Mouse (Mus musculus): ENCODE measurements around the gene Myo1d. TPM values are rescaled to one million over a fixed set of nuclear protein-coding genes. Genes with fewer than 3 reads are reported as not detected.

Gene Myo1d
- polyA plus RNA-seq, 1 experiment from 2014 or later: 2.9 TPM

GRCm38 (mm10) chr11:80495972-80496371 lies 283.9 kb downstream of the Myo1d start:
- Histone ChIP-seq H3K36me3 (ENCODE audit: control insufficient read depth, insufficient read depth, low read length) (no peaks in the 10 kb centered on the region), H3K4me2 (ENCODE audit: low read length) (no peak overlapping the region), H3K9me3 (replicated peaks; ENCODE audit: control insufficient read depth, low read length, poor library complexity, severe bottlenecking) (no peaks in the 10 kb centered on the region), H3K9ac (ENCODE audit: low read depth, low read length) (no peak overlapping the region), H3K27ac (ENCODE audit: low read length) (no peak overlapping the region), H3K4me3 (ENCODE audit: low read depth, low read length) (no peak overlapping the region), H3K27me3 (ENCODE audit: control insufficient read depth, insufficient read depth, low read depth, low read length) (no peaks in the 10 kb centered on the region), H3K4me1 (ENCODE audit: control insufficient read depth, insufficient read depth, low read length) (peaks cover 25% of the 10 kb centered on the region)
- ATAC-seq: no peak
- 97% methylated on average over 6 of the region's 6 CpGs for WGBS

- Histone ChIP-seq H3K9ac (ENCODE audit: low read depth, low read length) (no peak overlapping the region), H3K4me3 (ENCODE audit: low read depth, low read length) (no peak overlapping the region), H3K27ac (ENCODE audit: low read length) (no peak overlapping the region), H3K36me3 (ENCODE audit: control insufficient read depth, insufficient read depth, low read length) (no peaks in the 10 kb centered on the region), H3K4me1 (ENCODE audit: control insufficient read depth, insufficient read depth, low read length) (peaks cover 22% of the 10 kb centered on the region), H3K27me3 (ENCODE audit: control insufficient read depth, insufficient read depth, low read depth, low read length) (no peaks in the 10 kb centered on the region), H3K9me3 (replicated peaks; ENCODE audit: control insufficient read depth, low read length, poor library complexity, severe bottlenecking) (no peaks in the 10 kb centered on the region), H3K4me2 (ENCODE audit: low read length) (no peak overlapping the region)
- ATAC-seq: no peak
- 39% methylated on average over 9 of the region's 9 CpGs for WGBS
Measured at GRCm38 (mm10) chr11:80494852-80495251, 285.0 kb downstream of the Myo1d start.

DNA sequence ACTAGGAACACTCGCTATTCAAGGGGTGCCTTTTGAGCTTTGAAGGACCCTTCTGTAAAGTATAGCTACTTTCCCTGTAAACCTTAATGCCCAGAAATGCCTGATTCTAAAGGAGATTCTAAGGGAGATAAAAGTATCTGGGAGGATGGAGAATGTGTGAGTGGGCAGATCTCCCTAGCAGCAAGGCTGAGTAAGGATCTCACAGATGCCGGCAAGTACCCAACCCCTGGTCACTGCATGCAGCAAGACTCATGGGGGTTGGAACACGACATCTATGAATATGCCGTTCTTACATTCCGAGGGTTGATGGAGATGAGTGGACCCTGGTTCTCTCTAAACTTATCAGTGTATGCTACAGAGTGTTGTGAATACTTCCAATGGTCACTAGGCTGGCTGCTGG lies 286.6 kb downstream of the Myo1d start:
- no peak for ATAC-seq
- H3K9ac ChIP-seq (ENCODE audit: low read depth, low read length): no peak overlapping the region
- no peaks in the 10 kb centered on the region for H3K36me3 ChIP-seq (ENCODE audit: control insufficient read depth, insufficient read depth, low read length)
- H3K9me3 ChIP-seq (replicated peaks; ENCODE audit: control insufficient read depth, low read length, poor library complexity, severe bottlenecking): no peaks in the 10 kb centered on the region
- no peaks in the 10 kb centered on the region for H3K27me3 ChIP-seq (ENCODE audit: control insufficient read depth, insufficient read depth, low read depth, low read length)
- WGBS: 93% methylated on average over 5 of the region's 5 CpGs
- H3K4me3 ChIP-seq (ENCODE audit: low read depth, low read length): no peak overlapping the region
- no peak overlapping the region for H3K27ac ChIP-seq (ENCODE audit: low read length)
- no peak overlapping the region for H3K4me2 ChIP-seq (ENCODE audit: low read length)
- peaks cover 18% of the 10 kb centered on the region for H3K4me1 ChIP-seq (ENCODE audit: control insufficient read depth, insufficient read depth, low read length)

DNA sequence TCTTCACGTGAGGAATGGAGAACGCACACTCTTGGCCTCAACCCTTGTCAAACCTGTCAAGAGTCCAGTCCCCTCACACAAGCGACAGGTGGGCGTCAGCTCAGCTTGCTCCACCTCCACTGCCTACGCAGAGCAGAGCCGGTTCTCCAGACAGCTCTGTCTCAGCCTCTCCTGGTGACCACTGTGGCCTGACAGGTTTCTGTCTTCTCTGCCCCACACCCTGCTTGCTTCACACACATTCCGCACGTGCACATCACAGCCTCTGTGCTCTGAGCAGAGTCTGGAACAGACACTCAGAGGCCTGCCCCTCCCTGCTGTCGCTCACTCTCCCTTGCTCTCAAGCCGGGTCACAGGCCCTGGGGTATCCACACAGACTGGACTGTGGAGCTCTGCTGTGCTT lies 289.0 kb downstream of the Myo1d start:
- no peak overlapping the region for H3K27ac ChIP-seq (ENCODE audit: low read length)
- no peaks in the 10 kb centered on the region for H3K27me3 ChIP-seq (ENCODE audit: control insufficient read depth, insufficient read depth, low read depth, low read length)
- H3K4me1 ChIP-seq (ENCODE audit: control insufficient read depth, insufficient read depth, low read length): peaks cover 19% of the 10 kb centered on the region
- WGBS: 77% methylated on average over 10 of the region's 10 CpGs
- no peaks in the 10 kb centered on the region for H3K9me3 ChIP-seq (replicated peaks; ENCODE audit: control insufficient read depth, low read length, poor library complexity, severe bottlenecking)
- H3K36me3 ChIP-seq (ENCODE audit: control insufficient read depth, insufficient read depth, low read length): no peaks in the 10 kb centered on the region
- H3K9ac ChIP-seq (ENCODE audit: low read depth, low read length): no peak overlapping the region
- no peak overlapping the region for H3K4me3 ChIP-seq (ENCODE audit: low read depth, low read length)
- no peak for ATAC-seq
- H3K4me2 ChIP-seq (ENCODE audit: low read length): no peak overlapping the region

DNA sequence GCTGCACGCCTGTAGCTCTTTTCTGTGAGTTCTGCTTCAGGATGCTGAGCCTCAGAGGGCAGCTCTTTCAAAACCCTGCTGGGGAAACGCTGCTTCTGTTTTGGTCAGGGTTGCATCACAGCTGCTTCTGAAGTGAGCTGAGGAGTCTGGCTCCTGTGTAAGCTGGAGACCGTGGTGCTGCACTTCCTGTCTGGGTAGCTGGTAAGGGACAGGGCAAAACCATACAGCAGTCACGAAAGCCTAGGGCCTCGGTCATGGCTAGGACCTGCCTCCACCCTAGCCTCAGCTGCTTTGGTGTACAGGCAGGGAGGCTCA lies 290.0 kb downstream of the Myo1d start:
- WGBS: 45% methylated on average over 5 of the region's 5 CpGs
- ATAC-seq: no peak
- Histone ChIP-seq H3K27me3 (ENCODE audit: control insufficient read depth, insufficient read depth, low read depth, low read length) (no peaks in the 10 kb centered on the region), H3K27ac (ENCODE audit: low read length) (peak overlapping the region; percentile 19), H3K9me3 (replicated peaks; ENCODE audit: control insufficient read depth, low read length, poor library complexity, severe bottlenecking) (no peaks in the 10 kb centered on the region), H3K9ac (ENCODE audit: low read depth, low read length) (peak overlapping the region; percentile 10), H3K4me2 (ENCODE audit: low read length) (no peak overlapping the region), H3K4me3 (ENCODE audit: low read depth, low read length) (no peak overlapping the region), H3K4me1 (ENCODE audit: control insufficient read depth, insufficient read depth, low read length) (peaks cover 26% of the 10 kb centered on the region), H3K36me3 (ENCODE audit: control insufficient read depth, insufficient read depth, low read length) (no peaks in the 10 kb centered on the region)

DNA sequence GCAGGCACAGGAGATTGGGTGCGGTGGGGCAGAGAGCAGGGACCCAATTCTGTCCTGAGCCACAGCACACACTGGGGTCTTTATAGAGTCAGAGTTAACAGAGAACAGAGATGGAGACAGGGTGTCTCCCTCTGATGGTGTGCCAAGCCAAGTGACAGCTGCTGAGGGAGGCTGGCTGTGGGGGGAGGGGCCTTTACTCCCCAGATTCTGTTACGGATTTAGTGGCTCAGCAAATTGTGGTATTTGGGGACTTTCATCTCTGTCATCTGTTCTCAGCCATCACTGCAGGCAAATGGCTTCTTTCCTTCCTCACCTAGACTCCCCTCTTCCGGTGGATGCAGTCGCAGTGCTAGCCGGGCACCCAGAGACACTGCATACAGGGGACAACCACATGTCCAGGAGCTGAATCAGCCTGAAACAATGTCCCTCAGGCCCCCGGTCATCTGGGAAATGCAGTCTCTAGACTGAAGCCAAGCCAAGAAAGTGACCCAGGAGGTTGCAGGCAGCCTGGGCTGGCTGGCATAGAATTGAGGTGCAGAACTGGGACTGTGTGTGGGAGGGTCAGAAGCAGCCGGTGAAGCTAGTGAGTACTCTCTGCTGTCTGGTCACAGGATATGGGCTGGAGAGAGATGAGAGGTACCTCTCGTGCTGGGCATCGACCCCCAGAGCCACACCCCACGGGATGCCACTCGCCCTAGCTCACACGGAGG lies 290.5 kb downstream of the Myo1d start:
- H3K4me1 ChIP-seq (ENCODE audit: control insufficient read depth, insufficient read depth, low read length): peaks cover 31% of the 10 kb centered on the region
- peak overlapping the region; percentile 10; the same call in 1 of the 2 replicates for H3K9ac ChIP-seq (ENCODE audit: low read depth, low read length)
- no peak overlapping the region for H3K4me3 ChIP-seq (ENCODE audit: low read depth, low read length)
- H3K27me3 ChIP-seq (ENCODE audit: control insufficient read depth, insufficient read depth, low read depth, low read length): no peaks in the 10 kb centered on the region
- no peaks in the 10 kb centered on the region for H3K9me3 ChIP-seq (replicated peaks; ENCODE audit: control insufficient read depth, low read length, poor library complexity, severe bottlenecking)
- no peaks in the 10 kb centered on the region for H3K36me3 ChIP-seq (ENCODE audit: control insufficient read depth, insufficient read depth, low read length)
- 0 out of 2 replicates have a peak, but pooled peaks have one; percentile 46 for ATAC-seq
- H3K27ac ChIP-seq (ENCODE audit: low read length): peak overlapping the region; percentile 19
- no peak overlapping the region for H3K4me2 ChIP-seq (ENCODE audit: low read length)
- 38% methylated on average over 12 of the region's 12 CpGs for whole genome bisulfite sequencing

GRCm38 (mm10) chr11:80487904-80488587 lies 291.8 kb downstream of the Myo1d start:
- no peaks in the 10 kb centered on the region for H3K9me3 ChIP-seq (replicated peaks; ENCODE audit: control insufficient read depth, low read length, poor library complexity, severe bottlenecking)
- ATAC-seq: no peak
- H3K9ac ChIP-seq (ENCODE audit: low read depth, low read length): no peak overlapping the region
- no peaks in the 10 kb centered on the region for H3K27me3 ChIP-seq (ENCODE audit: control insufficient read depth, insufficient read depth, low read depth, low read length)
- no peak overlapping the region for H3K4me3 ChIP-seq (ENCODE audit: low read depth, low read length)
- no peak overlapping the region for H3K27ac ChIP-seq (ENCODE audit: low read length)
- H3K36me3 ChIP-seq (ENCODE audit: control insufficient read depth, insufficient read depth, low read length): no peaks in the 10 kb centered on the region
- WGBS: 61% methylated on average over 15 of the region's 15 CpGs
- H3K4me2 ChIP-seq (ENCODE audit: low read length): no peak overlapping the region
- H3K4me1 ChIP-seq (ENCODE audit: control insufficient read depth, insufficient read depth, low read length): peaks cover 44% of the 10 kb centered on the region

- Histone ChIP-seq H3K27me3 (ENCODE audit: control insufficient read depth, insufficient read depth, low read depth, low read length) (no peaks in the 10 kb centered on the region), H3K4me1 (ENCODE audit: control insufficient read depth, insufficient read depth, low read length) (peaks cover 63% of the 10 kb centered on the region), H3K9ac (ENCODE audit: low read depth, low read length) (0 out of 2 replicates have a peak overlapping the region, but pooled peaks have one; percentile 5), H3K4me3 (ENCODE audit: low read depth, low read length) (no peak overlapping the region), H3K9me3 (replicated peaks; ENCODE audit: control insufficient read depth, low read length, poor library complexity, severe bottlenecking) (no peaks in the 10 kb centered on the region), H3K27ac (ENCODE audit: low read length) (no peak overlapping the region), H3K36me3 (ENCODE audit: control insufficient read depth, insufficient read depth, low read length) (no peaks in the 10 kb centered on the region), H3K4me2 (ENCODE audit: low read length) (no peak overlapping the region)
- 81% methylated on average over 10 of the region's 10 CpGs for WGBS
- no peak for ATAC-seq
Measured at GRCm38 (mm10) chr11:80485622-80486206, 294.1 kb downstream of the Myo1d start.

DNA sequence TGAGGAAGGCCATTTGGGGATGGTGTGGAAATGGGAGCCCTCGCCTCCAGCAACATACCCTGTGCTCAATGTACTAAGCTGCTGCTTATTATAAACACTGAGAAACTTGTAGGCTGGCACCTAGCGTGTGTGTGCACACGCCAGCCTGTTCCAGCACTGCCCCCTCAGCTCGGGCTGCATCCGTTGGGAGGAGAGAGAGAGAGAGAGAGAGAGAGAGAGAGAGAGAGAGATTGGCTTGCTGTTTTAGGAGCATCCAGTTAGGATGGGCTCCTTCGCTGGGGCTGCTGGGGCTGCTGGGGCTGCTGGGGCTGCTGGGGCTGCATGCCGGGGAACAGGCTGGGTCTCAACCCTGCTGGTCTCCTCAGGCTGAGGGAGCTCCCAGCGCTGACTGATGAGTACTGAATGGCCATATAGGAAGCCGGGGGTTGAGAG lies 294.7 kb downstream of the Myo1d start:
- H3K27me3 ChIP-seq (ENCODE audit: control insufficient read depth, insufficient read depth, low read depth, low read length): no peaks in the 10 kb centered on the region
- H3K4me1 ChIP-seq (ENCODE audit: control insufficient read depth, insufficient read depth, low read length): peaks cover 62% of the 10 kb centered on the region
- no peaks in the 10 kb centered on the region for H3K9me3 ChIP-seq (replicated peaks; ENCODE audit: control insufficient read depth, low read length, poor library complexity, severe bottlenecking)
- 73% methylated on average over 9 of the region's 9 CpGs for WGBS
- H3K9ac ChIP-seq (ENCODE audit: low read depth, low read length): peak overlapping the region; percentile 5
- no peaks in the 10 kb centered on the region for H3K36me3 ChIP-seq (ENCODE audit: control insufficient read depth, insufficient read depth, low read length)
- no peak for ATAC-seq
- H3K4me2 ChIP-seq (ENCODE audit: low read length): no peak overlapping the region
- H3K4me3 ChIP-seq (ENCODE audit: low read depth, low read length): no peak overlapping the region
- peak overlapping the region; percentile 86 for H3K27ac ChIP-seq (ENCODE audit: low read length)

All from midbrain, embryonic 16.5 days (tissue).